Mouse (Mus musculus) ovary, adult 2 months (tissue): ENCODE data around the gene Itsn2. TPM values are rescaled to one million over a fixed set of nuclear protein-coding genes. Genes with fewer than 3 reads are reported as not detected.

ENCODE experiments used
- polyA plus RNA-seq: library from polyadenylated mRNA; depleted of rRNA; stranded (reverse); fragments of >200 nt; gene quantifications from 2 replicates; pipeline ENCODE4 v1.2.3, GENCODE M21; 2012; rRNA removed

Gene Itsn2
- 18.0 and 21.5 TPM in 2 replicates for polyA plus RNA-seq

GRCm38 (mm10) chr12:4592541-4593165, at the start of gene Itsn2, which contains the start of gene Gm3625:
Gene Itsn2 (plus strand): TSS chr12:4592638.
Gene Gm3625 (minus strand): TSS chr12:4592927.

DNA sequence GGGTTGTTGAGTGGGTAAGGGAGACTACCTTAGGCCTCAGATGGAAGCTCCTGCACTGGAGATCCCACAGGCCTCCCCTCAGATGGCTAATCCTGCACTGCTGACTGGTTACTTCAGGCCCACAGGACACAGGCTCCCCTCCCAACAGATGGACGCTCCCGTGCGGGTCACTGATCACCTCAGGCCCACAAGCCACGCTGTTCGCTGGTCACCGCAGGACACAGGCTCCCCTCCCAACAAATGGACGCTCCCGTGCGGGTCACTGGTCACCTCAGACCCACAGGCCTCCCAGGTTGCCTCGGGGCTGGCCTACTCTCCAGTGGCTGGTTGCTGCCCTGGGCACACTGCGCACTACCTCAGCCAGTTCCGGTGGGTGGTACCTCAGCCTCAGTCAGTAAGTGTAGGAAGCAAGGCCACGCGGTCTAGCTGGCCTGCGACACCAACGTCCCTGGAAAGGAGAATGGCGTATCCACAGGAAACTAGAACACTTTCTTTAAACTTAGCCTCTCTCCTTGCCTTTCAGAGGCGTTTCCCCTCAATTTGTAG, 145.7 kb downstream of the Itsn2 start, which contains the start of gene Fam228a:
Gene Fam228a, minus strand, starts transcription at position 400 of the 546 bp plus-strand sequence.

Other genes with a start within 250 kb of the Itsn2 start
- gene Ncoa1, start 115.5 kb upstream of the Itsn2 start, polyA plus RNA-seq = 30.8 and 37.5 TPM in 2 replicates
- not detected in 2 replicates for gene Gm3625, start 289 bp downstream of the Itsn2 start, polyA plus RNA-seq
- gene Fam228a, start 145.8 kb downstream of the Itsn2 start, polyA plus RNA-seq = 0.10 and 0.22 TPM in 2 replicates
- 0.19 and 1.1 TPM in 2 replicates for gene Pfn4, start 176.4 kb downstream of the Itsn2 start, polyA plus RNA-seq
- gene Fam228b, start 176.6 kb downstream of the Itsn2 start, polyA plus RNA-seq = 1.2 and 2.0 TPM in 2 replicates
- 42.0 and 59.0 TPM in 2 replicates for gene Sf3b6, start 224.9 kb downstream of the Itsn2 start, polyA plus RNA-seq
- 5.3 TPM in 2 replicates for gene Fkbp1b, start 249.0 kb downstream of the Itsn2 start, polyA plus RNA-seq